Mouse (Mus musculus) kidney, postnatal 36 days (tissue): Measurements from ENCODE around the gene Rps15.

Source experiments
- DNase-seq, 2 experiments: peaks; one replicate each; pipeline ENCODE4 v3.0.0; 2021 to 2022; ENCODE audit warnings: mixed read lengths in 2 of 2

Gene Rps15

GRCm38 (mm10) chr10:80288657-80289056 lies 3.6 kb upstream of the Rps15 start:
- peak in 1 of 2 experiments; percentile 39 for DNase-seq

- DNase-seq: no peak
Measured at GRCm38 (mm10) chr10:80293325-80293724, 1.1 kb downstream of the Rps15 start.

- no peak for DNase-seq
Measured at GRCm38 (mm10) chr10:80294311-80294710, 2.1 kb downstream of the Rps15 start.

GRCm38 (mm10) chr10:80294788-80295303 lies 2.6 kb downstream of the Rps15 start:
- no peak for DNase-seq

GRCm38 (mm10) chr10:80295618-80296425 lies 3.6 kb downstream of the Rps15 start, which contains the start of gene Apc2:
TSS of gene Apc2 (plus strand) at chr10:80295977.
- DNase-seq: peak; percentile 72 to 84

GRCm38 (mm10) chr10:80296824-80297223 lies 4.6 kb downstream of the Rps15 start:
- DNase-seq: no peak

- DNase-seq: no peak
Measured at GRCm38 (mm10) chr10:80297526-80298133, 5.4 kb downstream of the Rps15 start.

- no peak for DNase-seq
Measured at GRCm38 (mm10) chr10:80298571-80299281, 6.5 kb downstream of the Rps15 start.

- no peak for DNase-seq
Measured at GRCm38 (mm10) chr10:80299301-80299700, 7.0 kb downstream of the Rps15 start.

- DNase-seq: no peak
Measured at GRCm38 (mm10) chr10:80299824-80300223, 7.6 kb downstream of the Rps15 start.

GRCm38 (mm10) chr10:80300672-80301181 lies 8.5 kb downstream of the Rps15 start:
- no peak for DNase-seq

- DNase-seq: no peak
Measured at GRCm38 (mm10) chr10:80301256-80302081, 9.2 kb downstream of the Rps15 start.

GRCm38 (mm10) chr10:80302082-80302355 lies 9.8 kb downstream of the Rps15 start:
- DNase-seq: no peak

- peak; percentile 68 to 81 for DNase-seq
Measured at GRCm38 (mm10) chr10:80302471-80302881, 10.2 kb downstream of the Rps15 start.

GRCm38 (mm10) chr10:80304458-80304857 lies 12.2 kb downstream of the Rps15 start:
- DNase-seq: no peak

- peak in 1 of 2 experiments; percentile 71 for DNase-seq
Measured at GRCm38 (mm10) chr10:80304862-80305261, 12.6 kb downstream of the Rps15 start.

GRCm38 (mm10) chr10:80311560-80311959 lies 19.3 kb downstream of the Rps15 start:
- no peak for DNase-seq

- peak in 1 of 2 experiments; percentile 49 for DNase-seq
Measured at GRCm38 (mm10) chr10:80312586-80313504, 20.6 kb downstream of the Rps15 start.

- no peak for DNase-seq
Measured at GRCm38 (mm10) chr10:80313627-80314201, 21.5 kb downstream of the Rps15 start.

GRCm38 (mm10) chr10:80314494-80315001 lies 22.3 kb downstream of the Rps15 start:
- no peak for DNase-seq

GRCm38 (mm10) chr10:80315315-80315714 lies 23.1 kb downstream of the Rps15 start:
- DNase-seq: no peak
